Mouse (Mus musculus) frontal cortex, postnatal 25 days (tissue): ENCODE data around the gene Errfi1.
A peak's percentile ranks its signal among the peaks of the same experiment; 100 is the strongest.
"Not testable (repeated sequence)": the region's sequence is repeated elsewhere in the genome, so short reads cannot be mapped to it uniquely, and the experiment has no call there.

ENCODE experiments used
- DNase-seq, 2 experiments: peaks; one replicate each; pipeline ENCODE4 v3.0.0; 2022; ENCODE audit warnings: low spot score in 2 of 2

Gene Errfi1

GRCm38 (mm10) chr4:150846316-150846715 is 7.4 kb upstream of the Errfi1 start:
- no peak for DNase-seq

GRCm38 (mm10) chr4:150849964-150850363 is 3.8 kb upstream of the Errfi1 start:
- DNase-seq: no peak

GRCm38 (mm10) chr4:150850893-150851292 is 2.8 kb upstream of the Errfi1 start:
- no peak for DNase-seq

DNA sequence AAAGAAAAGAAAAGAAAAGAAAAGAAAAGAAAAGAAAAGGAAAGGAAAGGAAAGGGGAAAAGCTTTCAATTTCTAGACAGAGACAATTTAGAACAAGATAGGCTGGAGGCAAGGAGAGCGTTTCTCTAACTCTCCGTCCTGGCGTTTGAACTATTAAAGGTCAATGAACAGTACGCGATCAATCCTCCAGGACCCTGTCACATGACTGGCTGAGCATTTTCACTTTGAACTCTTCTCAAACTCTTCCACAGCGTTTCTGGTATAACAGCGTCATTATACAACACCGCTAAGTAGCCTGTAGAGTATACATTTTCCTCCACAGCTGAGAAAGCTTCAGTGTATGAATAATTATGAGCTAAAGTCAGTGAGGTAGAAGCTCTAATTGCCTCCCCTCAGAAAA is 1.7 kb upstream of the Errfi1 start:
- no peak for DNase-seq

- DNase-seq: no peak
Observed at GRCm38 (mm10) chr4:150852479-150852878, 1.2 kb upstream of the Errfi1 start.

DNA sequence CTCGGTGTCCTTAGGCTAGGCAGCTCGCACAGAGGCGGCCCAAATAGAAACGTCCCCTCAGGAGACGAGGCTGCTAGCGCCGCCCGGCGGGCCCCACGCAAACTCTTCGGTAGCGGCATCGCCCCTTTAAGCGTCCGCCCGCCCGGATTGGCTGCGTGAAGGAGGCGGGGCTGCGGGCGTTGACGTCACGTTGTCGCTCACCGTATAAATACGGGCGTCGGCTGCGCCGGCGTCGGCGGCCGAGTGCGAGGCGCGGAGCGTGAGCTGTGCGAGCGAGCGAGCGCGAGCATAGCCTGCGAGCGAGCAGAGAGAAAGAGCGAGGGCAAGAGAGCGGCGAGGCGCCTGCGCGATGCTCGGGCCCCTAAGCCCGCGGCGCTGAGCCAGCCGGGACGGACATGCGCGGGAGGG is 1.1 kb downstream of the Errfi1 start:
- peak; percentile 91 to 94 for DNase-seq

DNA sequence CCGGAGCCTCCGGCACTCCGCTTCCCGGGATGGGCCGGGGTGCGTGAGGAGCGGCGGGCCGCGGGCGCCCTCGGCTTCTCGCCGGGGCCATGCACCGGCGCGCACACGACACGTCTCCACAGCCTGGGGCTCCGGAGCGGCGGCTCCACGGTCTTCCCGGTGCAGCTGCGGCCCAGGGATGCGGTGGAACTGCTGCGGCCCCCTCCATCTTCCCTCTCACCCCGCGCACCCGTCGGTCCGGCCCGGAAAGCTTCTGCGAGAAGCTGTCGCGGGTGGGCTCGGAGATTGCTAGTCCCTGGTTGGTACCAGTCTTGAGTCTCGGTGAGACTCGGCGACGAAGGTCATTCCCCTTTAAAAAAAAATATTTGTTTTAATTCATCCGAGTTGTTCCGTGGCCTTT is 1.6 kb downstream of the Errfi1 start:
- no peak for DNase-seq

- no peak for DNase-seq
Observed at GRCm38 (mm10) chr4:150860526-150860925, 6.8 kb downstream of the Errfi1 start.

DNA sequence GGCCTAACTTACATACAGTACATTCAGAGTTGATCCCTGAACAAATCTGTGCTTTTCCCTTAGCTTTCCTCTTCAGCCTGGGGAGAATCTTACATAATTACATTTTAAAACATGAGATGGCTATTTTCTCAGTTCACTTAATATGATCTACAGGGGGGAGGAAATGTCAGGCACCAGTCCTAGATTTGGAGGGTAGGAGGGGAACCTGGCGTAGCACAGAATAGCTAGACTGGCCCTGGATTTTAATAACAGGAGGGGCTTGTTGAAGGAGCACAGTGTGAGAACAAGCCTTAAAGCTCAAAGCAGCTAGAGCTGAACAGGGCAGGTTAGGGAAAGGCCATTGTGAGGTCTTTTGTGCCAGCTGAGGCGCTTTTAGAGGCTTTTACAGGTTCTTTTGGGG is 7.4 kb downstream of the Errfi1 start:
- DNase-seq: no peak

GRCm38 (mm10) chr4:150862626-150863375 is 9.1 kb downstream of the Errfi1 start:
- DNase-seq: no peak

DNA sequence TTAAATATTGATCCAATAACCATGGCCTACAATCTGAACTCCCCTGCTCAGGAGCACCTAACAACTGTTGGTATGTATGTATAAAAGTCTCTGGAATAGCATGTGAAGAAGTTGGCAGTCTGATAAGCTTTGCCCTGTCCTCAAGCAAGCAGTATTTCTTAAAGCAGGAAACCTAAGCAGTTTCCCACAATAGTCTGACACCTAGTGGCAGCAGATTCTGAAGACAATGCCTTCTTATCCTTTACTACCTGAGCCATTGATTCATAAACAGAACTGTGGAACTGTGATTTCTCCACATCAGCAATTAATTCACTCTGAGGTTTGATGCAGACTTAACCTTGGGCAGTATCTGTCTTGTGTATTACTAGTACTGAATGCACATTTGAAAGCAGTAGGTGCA is 11.7 kb downstream of the Errfi1 start:
- DNase-seq: no peak

DNA sequence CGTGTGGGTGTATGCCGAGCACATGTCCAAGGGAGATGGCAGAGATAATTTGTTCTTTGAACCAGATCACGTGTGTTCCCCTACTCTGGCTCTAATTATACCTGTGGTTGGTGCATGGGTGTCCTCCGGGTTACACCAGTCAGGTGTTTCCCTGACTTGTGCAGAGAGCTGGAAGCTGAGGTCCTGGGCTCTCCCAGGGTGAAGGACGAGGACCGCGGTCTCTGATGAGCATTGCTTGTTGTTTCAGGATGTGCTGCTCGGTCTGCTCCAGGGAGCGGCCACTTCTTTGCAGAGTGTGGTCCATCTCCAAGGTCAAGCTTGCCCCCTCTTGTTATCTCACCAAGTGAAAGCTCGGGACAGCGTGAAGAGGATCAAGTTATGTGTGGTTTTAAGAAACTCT is 12.3 kb downstream of the Errfi1 start:
- no peak for DNase-seq

GRCm38 (mm10) chr4:150866494-150866893 is 12.8 kb downstream of the Errfi1 start:
- DNase-seq: no peak

DNA sequence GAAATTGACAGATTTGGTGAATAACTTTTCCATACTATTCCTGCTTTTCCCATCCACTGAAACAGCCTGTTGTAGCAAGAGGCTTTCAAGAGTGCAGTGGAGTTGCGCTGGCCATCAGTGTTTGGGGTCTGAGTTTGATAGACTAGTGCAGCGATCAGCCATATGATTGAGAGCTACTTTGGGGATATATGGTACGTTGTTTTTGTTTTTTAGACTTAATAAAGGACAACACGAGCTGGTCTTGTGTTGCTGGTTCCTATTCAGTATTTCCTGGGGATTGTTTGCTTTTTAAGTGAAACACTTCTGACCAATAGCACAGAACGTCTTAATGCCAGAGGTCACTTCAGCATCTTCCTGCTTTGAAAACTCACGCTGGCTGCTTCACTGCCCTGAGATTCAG is 14.4 kb downstream of the Errfi1 start:
- no peak for DNase-seq

DNA sequence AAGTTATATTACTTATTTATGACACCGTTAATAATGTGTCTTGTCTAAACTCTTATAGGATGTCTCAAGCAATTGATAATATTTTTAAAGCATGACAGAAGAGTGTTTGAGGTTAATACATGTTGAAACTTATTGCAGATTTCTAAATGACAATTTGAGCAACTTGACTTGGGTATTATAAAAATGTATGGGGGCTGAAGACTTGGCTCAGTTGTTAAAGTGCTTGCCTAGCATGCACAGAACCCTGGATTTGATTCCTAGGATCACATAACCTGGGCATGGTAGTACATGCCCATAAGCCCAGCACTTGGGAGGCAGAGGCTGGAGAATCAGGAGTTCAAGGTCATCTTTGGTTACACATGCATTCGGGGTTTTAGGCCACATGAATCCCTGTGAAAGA is 15.1 kb downstream of the Errfi1 start:
- DNase-seq: no peak

- no peak for DNase-seq
Observed at GRCm38 (mm10) chr4:150869276-150870197, 15.8 kb downstream of the Errfi1 start.

DNA sequence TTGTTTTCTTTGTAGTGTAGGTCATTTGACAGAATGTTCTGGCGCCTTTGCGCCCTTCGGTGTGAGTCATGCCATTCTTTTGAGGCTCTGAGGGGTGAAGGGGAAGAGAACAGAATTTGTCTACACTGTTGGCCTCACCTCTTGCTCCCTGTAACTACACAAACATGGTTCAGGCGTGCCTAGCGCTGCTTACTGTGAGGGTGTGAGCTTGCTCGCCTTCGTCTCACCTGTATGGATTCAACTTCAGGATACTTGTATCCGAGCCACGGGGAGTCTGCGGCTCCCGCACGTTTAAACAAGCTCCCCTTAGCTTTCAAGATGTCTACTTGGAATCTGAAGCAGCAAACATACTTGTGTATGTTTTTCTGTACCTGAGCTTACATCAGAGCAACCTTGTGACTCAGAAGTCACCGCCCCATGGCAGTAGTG is 17.3 kb downstream of the Errfi1 start:
- no peak for DNase-seq

GRCm38 (mm10) chr4:150871392-150872138 is 17.8 kb downstream of the Errfi1 start:
- no peak for DNase-seq

GRCm38 (mm10) chr4:150872139-150872651 is 18.5 kb downstream of the Errfi1 start:
- DNase-seq: no peak

GRCm38 (mm10) chr4:150872681-150873080 is 19.0 kb downstream of the Errfi1 start:
- DNase-seq: no peak

GRCm38 (mm10) chr4:150874416-150874815 is 20.7 kb downstream of the Errfi1 start:
- DNase-seq: not testable (repeated sequence)

DNA sequence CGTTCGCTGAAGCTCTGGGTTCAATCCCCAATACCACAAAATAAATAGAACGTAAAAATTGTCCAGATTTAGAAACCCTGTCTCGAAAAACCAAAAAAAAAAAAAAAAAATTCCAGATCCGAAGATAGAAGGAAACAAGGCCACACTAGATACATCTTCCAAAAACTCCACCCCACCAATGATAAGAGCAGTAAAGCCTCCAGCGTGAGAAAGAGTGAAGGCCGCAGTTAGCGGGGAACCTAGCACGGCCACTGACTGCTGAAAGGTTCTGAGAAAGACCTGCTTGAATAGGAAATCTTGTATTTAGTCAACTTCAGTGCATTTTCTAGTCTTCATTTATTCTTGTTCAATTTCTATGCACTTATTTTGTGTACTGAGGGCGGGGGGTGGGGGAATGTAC is 21.7 kb downstream of the Errfi1 start:
- DNase-seq: no peak
